Mouse (Mus musculus) induced T-regulatory cell, adult 2 months (primary cell): ENCODE data around the gene Adam26a.
"Not testable (repeated sequence)": the region's sequence is repeated elsewhere in the genome, so short reads cannot be mapped to it uniquely, and the experiment has no call there.

Experiments
- DNase-seq: peaks from one replicate; pipeline ENCODE4 v3.0.0-alpha.2; 2012; ENCODE audit warnings: low read depth

Gene Adam26a

DNA sequence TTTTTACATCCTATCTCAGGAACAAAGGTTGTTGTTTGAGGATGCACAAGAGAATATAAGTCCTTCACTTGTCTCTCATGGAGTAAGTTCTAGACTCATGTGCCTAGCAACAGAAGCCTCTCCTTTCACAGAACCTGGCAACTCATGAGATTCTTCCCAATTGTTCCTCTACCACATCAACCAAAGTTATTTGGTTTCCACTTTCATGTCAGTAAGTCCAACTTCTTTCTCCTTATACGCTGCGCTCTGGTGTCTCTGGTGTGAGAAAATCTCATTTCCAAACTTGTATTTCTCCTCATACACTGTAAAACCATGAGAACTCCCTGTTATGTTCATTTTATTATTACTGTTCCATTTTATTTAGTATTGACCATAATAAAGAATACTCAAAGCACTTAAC lies at the start of gene Adam26a:
Gene Adam26a, minus strand, starts transcription at position 101 of the 400 bp plus-strand sequence.
- DNase-seq = not testable (repeated sequence)

DNA sequence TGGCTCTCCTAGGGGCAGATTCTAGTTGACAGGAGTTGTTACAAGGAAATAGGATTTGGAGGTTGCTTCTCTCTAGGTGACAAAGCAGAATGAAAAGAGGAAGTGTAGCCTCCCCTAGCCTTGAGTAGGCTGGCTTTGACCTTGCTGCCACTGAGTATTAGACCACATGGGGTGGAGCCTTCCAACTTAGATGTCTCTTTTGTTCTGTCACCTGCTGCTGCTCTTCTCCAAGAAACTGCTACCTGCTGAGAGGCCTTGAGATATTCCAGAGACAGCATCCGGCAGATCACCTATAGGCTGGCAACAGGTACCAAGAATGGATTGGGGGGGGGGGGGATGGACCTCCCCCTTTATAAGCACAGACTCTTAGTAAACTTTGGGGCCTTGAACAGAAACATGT lies 39.5 kb upstream of the Adam26a start:
- DNase-seq = no peak

DNA sequence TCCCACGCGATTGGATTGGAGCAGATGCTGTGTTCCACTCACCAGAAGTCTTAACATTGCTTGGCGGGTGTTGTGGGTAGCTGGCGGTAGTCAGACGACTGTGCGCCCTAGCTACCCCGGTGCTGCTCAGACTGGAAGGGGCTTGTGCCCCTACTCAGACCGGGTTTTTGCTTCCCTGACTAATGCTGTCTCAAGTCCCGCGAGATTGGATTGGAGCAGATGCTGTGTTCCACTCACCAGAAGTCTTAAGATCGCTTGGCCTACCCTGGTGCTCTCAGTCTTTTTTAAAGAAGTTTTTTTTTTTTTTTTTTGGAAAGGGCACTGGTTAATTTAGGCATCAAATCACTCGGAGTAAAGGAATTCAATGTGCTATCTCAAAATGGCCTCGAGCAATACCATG lies 27.1 kb upstream of the Adam26a start:
- DNase-seq = not testable (repeated sequence)

DNA sequence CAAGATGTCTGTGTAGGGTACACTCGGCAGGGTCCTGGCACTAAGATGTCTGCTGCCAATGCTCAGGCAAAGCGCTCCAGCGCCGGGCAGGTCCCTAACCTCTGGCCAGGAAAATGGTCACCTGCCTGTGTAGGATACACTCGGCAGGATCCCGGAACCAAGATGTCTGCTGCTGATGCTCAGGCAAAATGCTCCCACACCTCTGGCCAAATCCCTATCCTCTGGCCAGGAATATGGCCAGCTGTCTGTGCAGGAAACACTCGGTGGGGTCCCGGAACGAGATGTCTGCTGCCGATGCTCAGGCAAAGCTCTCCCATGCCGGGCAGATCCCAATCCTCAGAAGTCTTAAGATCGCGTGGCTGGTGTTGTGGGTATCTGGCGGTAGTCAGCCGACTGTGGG lies 26.7 kb upstream of the Adam26a start:
- DNase-seq = not testable (repeated sequence)

DNA sequence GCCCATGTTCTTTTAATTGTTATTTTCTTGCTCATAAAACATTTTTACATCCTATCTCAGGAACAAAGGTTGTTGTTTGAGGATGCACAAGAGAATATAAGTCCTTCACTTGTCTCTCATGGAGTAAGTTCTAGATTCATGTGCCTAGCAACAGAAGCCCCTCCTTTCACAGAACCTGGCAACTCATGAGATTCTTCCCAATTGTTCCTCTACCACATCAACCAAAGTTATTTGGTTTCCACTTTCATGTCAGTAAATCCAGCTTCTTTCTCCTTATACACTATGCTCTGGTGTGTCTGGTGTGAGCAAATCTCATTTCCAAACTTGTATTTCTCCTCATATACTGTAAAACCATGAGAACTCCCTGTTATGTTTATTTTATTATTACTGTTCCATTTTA lies 48.5 kb downstream of the Adam26a start, which contains the start of gene Adam26b:
Gene Adam26b, minus strand, starts transcription at position 101 of the 400 bp plus-strand sequence.
- DNase-seq = not testable (repeated sequence)
